Mouse (Mus musculus): ENCODE data around the gene Kcnk16. TPM values are rescaled to one million over a fixed set of nuclear protein-coding genes. Genes with fewer than 3 reads are reported as not detected.

The Kcnk16 gene
- polyA plus RNA-seq, 1 experiment from 2014 or later: not detected

- Histone ChIP-seq H3K4me1 (replicated peaks) (peaks cover 6% of the 10 kb centered on the region; the same call in 1 of the 2 replicates), H3K4me3 (no peak overlapping the region), H3K9ac (no peak overlapping the region; the same call in 1 of the 2 replicates), H3K9me3 (no peaks in the 10 kb centered on the region), H3K36me3 (no peaks in the 10 kb centered on the region), H3K27ac (no peak overlapping the region), H3K27me3 (peaks cover 5% of the 10 kb centered on the region; the same call in 1 of the 2 replicates), H3K4me2 (no peak overlapping the region)
- WGBS: 55% methylated on average over 14 of the region's 14 CpGs
- ATAC-seq (ENCODE audit: low FRiP score): no peak
Measured at GRCm38 (mm10) chr14:20250237-20251171, 18.5 kb downstream of the Kcnk16 start.

GRCm38 (mm10) chr14:20248001-20248400 lies 21.0 kb downstream of the Kcnk16 start:
- no peak overlapping the region for H3K4me2 ChIP-seq
- peaks cover 6% of the 10 kb centered on the region; the same call in 1 of the 2 replicates for H3K4me1 ChIP-seq (replicated peaks)
- H3K27me3 ChIP-seq: peaks cover under 1% of the 10 kb centered on the region; the same call in 1 of the 2 replicates
- H3K36me3 ChIP-seq: no peaks in the 10 kb centered on the region
- no peak overlapping the region for H3K4me3 ChIP-seq
- ATAC-seq (ENCODE audit: low FRiP score): no peak
- no peak overlapping the region for H3K9ac ChIP-seq
- H3K9me3 ChIP-seq: no peaks in the 10 kb centered on the region
- no peak overlapping the region for H3K27ac ChIP-seq
- 98% methylated on average over 3 of the region's 3 CpGs for WGBS

- Histone ChIP-seq H3K27ac (no peak overlapping the region), H3K4me1 (replicated peaks) (peaks cover 6% of the 10 kb centered on the region; the same call in 1 of the 2 replicates), H3K36me3 (no peaks in the 10 kb centered on the region), H3K4me2 (no peak overlapping the region), H3K27me3 (no peaks in the 10 kb centered on the region), H3K9me3 (no peaks in the 10 kb centered on the region), H3K4me3 (no peak overlapping the region), H3K9ac (no peak overlapping the region)
- 68% methylated on average over 11 of the region's 11 CpGs for WGBS
- no peak for ATAC-seq (ENCODE audit: low FRiP score)
Measured at GRCm38 (mm10) chr14:20246811-20247266, 22.2 kb downstream of the Kcnk16 start.

DNA sequence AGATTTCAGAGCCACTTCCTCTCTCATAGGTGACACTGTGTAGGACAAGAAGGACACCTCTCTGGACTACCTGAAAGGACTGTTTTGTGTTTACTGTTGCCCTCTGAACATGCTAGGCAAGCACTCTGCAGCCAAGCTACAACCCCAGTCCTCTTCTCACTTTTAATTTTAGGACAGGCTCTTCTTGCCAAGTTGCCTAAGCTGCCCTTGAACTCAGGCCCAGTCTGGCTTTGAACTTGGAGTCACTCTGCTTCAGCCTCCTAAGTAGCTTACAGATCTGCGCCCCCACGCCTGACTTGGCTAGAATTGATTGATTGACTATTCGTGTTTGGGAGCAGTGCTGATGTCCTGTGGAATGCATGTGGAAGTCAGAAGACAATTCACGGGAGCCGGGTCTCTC lies 23.1 kb downstream of the Kcnk16 start:
- no peak overlapping the region for H3K4me2 ChIP-seq
- no peak for ATAC-seq (ENCODE audit: low FRiP score)
- H3K27ac ChIP-seq: no peak overlapping the region
- H3K36me3 ChIP-seq: no peaks in the 10 kb centered on the region
- no peaks in the 10 kb centered on the region for H3K9me3 ChIP-seq
- H3K27me3 ChIP-seq: no peaks in the 10 kb centered on the region
- H3K9ac ChIP-seq: no peak overlapping the region
- peaks cover 6% of the 10 kb centered on the region; the same call in 1 of the 2 replicates for H3K4me1 ChIP-seq (replicated peaks)
- WGBS: 75% methylated on average over 5 of the region's 5 CpGs
- no peak overlapping the region for H3K4me3 ChIP-seq

DNA sequence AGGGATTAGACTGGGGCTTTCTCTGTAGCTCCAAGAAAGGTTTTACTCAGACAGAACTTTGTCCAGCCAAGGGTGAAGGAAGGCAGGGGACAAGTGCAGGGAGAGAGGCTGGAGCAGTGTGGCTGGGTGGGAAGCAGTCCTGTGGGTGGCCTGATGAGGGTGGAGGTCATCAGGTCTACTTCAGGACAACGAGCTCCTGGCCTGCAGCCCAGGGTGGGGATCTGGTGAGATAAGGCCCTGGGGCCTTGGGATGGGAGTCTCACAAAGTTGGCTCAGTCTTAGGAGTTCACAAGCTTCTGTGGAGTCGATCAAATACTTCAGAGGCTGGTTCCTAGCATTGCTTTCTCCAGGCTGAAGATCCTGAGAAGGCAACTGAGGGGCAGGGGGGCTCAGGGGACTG lies 23.7 kb downstream of the Kcnk16 start:
- H3K27ac ChIP-seq: no peak overlapping the region
- H3K9ac ChIP-seq: no peak overlapping the region
- H3K36me3 ChIP-seq: no peaks in the 10 kb centered on the region
- ATAC-seq (ENCODE audit: low FRiP score): no peak
- no peak overlapping the region for H3K4me2 ChIP-seq
- H3K4me1 ChIP-seq (replicated peaks): peaks cover 6% of the 10 kb centered on the region; the same call in 1 of the 2 replicates
- no peaks in the 10 kb centered on the region for H3K9me3 ChIP-seq
- no peaks in the 10 kb centered on the region for H3K27me3 ChIP-seq
- H3K4me3 ChIP-seq: no peak overlapping the region
- WGBS: 72% methylated on average over 2 of the region's 2 CpGs

- H3K27ac ChIP-seq: no peak overlapping the region
- H3K4me2 ChIP-seq: no peak overlapping the region
- H3K27me3 ChIP-seq: no peaks in the 10 kb centered on the region
- H3K9ac ChIP-seq: no peak overlapping the region
- no peaks in the 10 kb centered on the region for H3K36me3 ChIP-seq
- ATAC-seq (ENCODE audit: low FRiP score): no peak
- WGBS: 87% methylated on average over 3 of the region's 3 CpGs
- H3K4me1 ChIP-seq (replicated peaks): no peaks in the 10 kb centered on the region
- H3K4me3 ChIP-seq: no peak overlapping the region
- no peaks in the 10 kb centered on the region for H3K9me3 ChIP-seq
Measured at GRCm38 (mm10) chr14:20243158-20243557, 25.8 kb downstream of the Kcnk16 start.

DNA sequence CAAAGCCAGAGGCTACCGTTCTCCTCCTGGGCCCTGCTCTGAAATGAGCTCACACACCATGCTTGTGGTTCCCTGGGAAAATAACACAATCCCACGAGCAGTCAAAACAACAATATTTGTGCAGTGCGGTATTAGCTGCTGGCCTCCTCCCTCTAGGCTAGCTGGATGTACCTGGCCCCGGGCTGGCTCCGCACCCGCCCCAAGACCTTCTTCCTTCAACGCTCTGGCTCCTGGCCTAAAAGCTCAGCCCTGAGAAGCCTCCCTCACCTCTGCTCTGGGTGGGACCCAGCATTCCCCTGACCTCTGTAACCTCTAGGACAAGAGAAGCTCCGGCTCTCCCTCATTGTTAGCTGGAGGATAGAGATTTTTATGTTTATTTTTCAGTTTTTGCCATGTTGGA lies 26.5 kb downstream of the Kcnk16 start:
- no peak overlapping the region for H3K4me2 ChIP-seq
- no peaks in the 10 kb centered on the region for H3K9me3 ChIP-seq
- H3K27me3 ChIP-seq: no peaks in the 10 kb centered on the region
- H3K9ac ChIP-seq: no peak overlapping the region
- H3K4me1 ChIP-seq (replicated peaks): no peaks in the 10 kb centered on the region
- no peak overlapping the region for H3K4me3 ChIP-seq
- 87% methylated on average over 8 of the region's 8 CpGs for WGBS
- ATAC-seq (ENCODE audit: low FRiP score): no peak
- no peaks in the 10 kb centered on the region for H3K36me3 ChIP-seq
- H3K27ac ChIP-seq: no peak overlapping the region

DNA sequence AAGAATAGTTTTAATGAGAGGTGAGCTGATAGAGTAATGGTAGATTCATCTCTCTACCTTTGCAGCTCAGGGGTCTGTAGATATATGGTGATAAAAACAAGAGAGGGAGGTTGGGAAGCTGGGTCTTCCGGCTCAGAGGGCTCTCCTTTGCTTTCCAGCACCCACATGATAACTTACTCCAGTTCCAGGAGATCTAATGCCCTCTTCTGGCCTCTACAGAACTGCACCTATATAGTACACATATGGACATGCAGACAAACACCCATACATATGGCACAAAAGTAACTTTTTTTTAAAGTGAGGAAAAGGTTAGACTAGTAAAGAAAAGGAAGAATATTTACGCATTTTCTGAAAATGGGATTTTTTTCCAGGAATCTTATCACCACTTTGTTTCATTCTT lies 34.6 kb downstream of the Kcnk16 start:
- H3K4me2 ChIP-seq: no peak overlapping the region
- no peak for ATAC-seq (ENCODE audit: low FRiP score)
- H3K9ac ChIP-seq: no peak overlapping the region
- H3K36me3 ChIP-seq: no peaks in the 10 kb centered on the region
- H3K4me1 ChIP-seq (replicated peaks): no peaks in the 10 kb centered on the region
- H3K27me3 ChIP-seq: no peaks in the 10 kb centered on the region
- WGBS: 93% methylated on average over 2 of the region's 2 CpGs
- no peaks in the 10 kb centered on the region for H3K9me3 ChIP-seq
- H3K4me3 ChIP-seq: no peak overlapping the region
- H3K27ac ChIP-seq: no peak overlapping the region

GRCm38 (mm10) chr14:20233016-20233980 lies 35.7 kb downstream of the Kcnk16 start:
- Histone ChIP-seq H3K4me1 (replicated peaks) (no peaks in the 10 kb centered on the region), H3K27ac (no peak overlapping the region), H3K9me3 (no peaks in the 10 kb centered on the region), H3K4me3 (no peak overlapping the region), H3K4me2 (no peak overlapping the region), H3K36me3 (no peaks in the 10 kb centered on the region), H3K27me3 (no peaks in the 10 kb centered on the region), H3K9ac (no peak overlapping the region)
- ATAC-seq (ENCODE audit: low FRiP score): no peak
- WGBS: 76% methylated on average over 11 of the region's 11 CpGs

GRCm38 (mm10) chr14:20230063-20230491 lies 38.9 kb downstream of the Kcnk16 start:
- Histone ChIP-seq H3K4me3 (no peak overlapping the region), H3K9me3 (no peaks in the 10 kb centered on the region), H3K4me2 (no peak overlapping the region), H3K9ac (no peak overlapping the region), H3K36me3 (no peaks in the 10 kb centered on the region), H3K27ac (no peak overlapping the region), H3K27me3 (no peaks in the 10 kb centered on the region), H3K4me1 (replicated peaks) (peaks cover 16% of the 10 kb centered on the region)
- 91% methylated on average over 7 of the region's 7 CpGs for WGBS
- no peak for ATAC-seq (ENCODE audit: low FRiP score)

DNA sequence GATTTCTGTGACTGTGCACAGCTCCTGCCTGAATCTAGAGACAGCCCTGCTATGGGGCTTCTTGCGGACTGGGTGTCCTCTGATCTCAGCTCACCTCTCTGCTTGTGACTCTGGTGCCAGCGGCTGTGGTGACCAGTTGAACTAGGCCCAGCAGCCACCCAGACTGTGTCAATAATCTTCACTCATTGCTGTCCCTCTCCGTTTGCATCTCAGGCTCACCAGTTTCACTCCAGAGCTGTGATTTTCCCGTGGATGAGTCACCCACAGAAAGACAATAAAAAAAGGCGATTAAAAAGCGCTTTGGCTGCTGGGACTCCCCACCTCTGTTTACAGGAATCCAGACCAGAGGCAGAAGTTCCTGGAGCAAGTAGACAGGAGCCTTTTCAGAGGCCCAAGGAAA lies 39.6 kb downstream of the Kcnk16 start:
- ATAC-seq (ENCODE audit: low FRiP score): no peak
- Histone ChIP-seq H3K9ac (no peak overlapping the region), H3K4me2 (no peak overlapping the region), H3K36me3 (no peaks in the 10 kb centered on the region), H3K9me3 (no peaks in the 10 kb centered on the region), H3K27me3 (no peaks in the 10 kb centered on the region), H3K27ac (no peak overlapping the region), H3K4me1 (replicated peaks) (peaks cover 22% of the 10 kb centered on the region), H3K4me3 (no peak overlapping the region)
- 78% methylated on average over 6 of the region's 6 CpGs for WGBS

DNA sequence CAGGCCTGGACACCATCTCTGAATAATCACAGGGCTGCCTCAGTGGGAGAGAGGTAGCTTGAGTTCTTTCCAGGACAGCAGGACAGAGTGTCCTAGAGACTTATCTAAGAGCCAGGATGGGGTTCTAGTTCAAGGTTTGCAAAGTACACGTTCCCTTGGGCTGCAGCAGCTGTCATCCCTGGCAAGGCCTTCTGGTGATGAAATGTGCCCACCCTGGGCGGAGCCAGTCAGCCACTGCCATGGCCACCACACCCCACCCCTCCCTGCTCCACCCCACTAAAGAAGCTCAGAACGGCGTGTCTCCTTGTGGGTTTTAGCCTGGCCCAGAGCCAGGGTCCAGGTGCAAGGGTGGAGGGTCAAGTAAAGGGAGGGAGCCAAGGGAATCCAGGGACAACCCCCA lies 40.7 kb downstream of the Kcnk16 start:
- Histone ChIP-seq H3K4me1 (replicated peaks) (peaks cover 25% of the 10 kb centered on the region), H3K9ac (no peak overlapping the region), H3K4me3 (no peak overlapping the region), H3K27ac (no peak overlapping the region), H3K27me3 (no peaks in the 10 kb centered on the region), H3K9me3 (no peaks in the 10 kb centered on the region), H3K36me3 (no peaks in the 10 kb centered on the region), H3K4me2 (no peak overlapping the region)
- WGBS: 65% methylated on average over 4 of the region's 4 CpGs
- no peak for ATAC-seq (ENCODE audit: low FRiP score)
